Mouse (Mus musculus): Measurements from ENCODE around the gene Prmt3.

- TF ChIP-seq CTCF (IDR thresholded peaks at IDR 0.05; ENCODE audit: insufficient read depth, low read length) (no peak), POLR2A (IDR thresholded peaks at IDR 0.05; ENCODE audit: borderline replicate concordance, extremely low read depth, low read depth, low read length) (no peak)
These were observed 7.0 kb downstream of the Prmt3 start for GRCm38 (mm10) chr7:49785141-49785540.
